Mouse (Mus musculus): ENCODE results near the gene Polh. TPM values are rescaled to one million over a fixed set of nuclear protein-coding genes. Genes with fewer than 3 reads are reported as not detected.

The Polh gene
- polyA plus RNA-seq, 1 experiment from 2014 or later: 6.6 TPM

GRCm38 (mm10) chr17:46242993-46243392 is 40.5 kb upstream of the Polh start:
- TF ChIP-seq CTCF (IDR thresholded peaks at IDR 0.05) (no peak), EP300 (IDR thresholded peaks at IDR 0.05) (peak; percentile 88)
- Histone ChIP-seq H3K4me2 (replicated peaks; ENCODE audit: low read depth, low read length) (no peak overlapping the region), H3K9ac (replicated peaks; ENCODE audit: low read depth) (no peak overlapping the region), H3K27ac (ENCODE audit: low read length) (peak overlapping the region; percentile 81), H3K4me1 (ENCODE audit: insufficient read depth, low read depth, low read length) (peaks cover 7% of the 10 kb centered on the region; the same call in 1 of the 2 replicates), H3K4me3 (ENCODE audit: low read depth, low read length) (no peak overlapping the region), H3K9me3 (ENCODE audit: low read length) (no peaks in the 10 kb centered on the region), H3K36me3 (ENCODE audit: insufficient read depth, low read length) (peaks cover 15% of the 10 kb centered on the region; the same call in 1 of the 2 replicates), H3K27me3 (replicated peaks; ENCODE audit: insufficient read depth, low read length) (no peaks in the 10 kb centered on the region)
- peak; percentile 90 for DNase-seq (ENCODE audit: low spot score)
- ATAC-seq: peak; percentile 81
- WGBS: 55% methylated on average over 4 of the region's 4 CpGs

GRCm38 (mm10) chr17:46242274-46242673 is 39.8 kb upstream of the Polh start:
- ATAC-seq (peak; percentile 35), DNase-seq (ENCODE audit: low spot score) (no peak)
- Histone ChIP-seq H3K27ac (ENCODE audit: low read length) (peak overlapping the region; percentile 81), H3K4me1 (ENCODE audit: insufficient read depth, low read depth, low read length) (peaks cover 6% of the 10 kb centered on the region; the same call in 1 of the 2 replicates), H3K27me3 (replicated peaks; ENCODE audit: insufficient read depth, low read length) (no peaks in the 10 kb centered on the region), H3K4me3 (ENCODE audit: low read depth, low read length) (no peak overlapping the region), H3K36me3 (ENCODE audit: insufficient read depth, low read length) (peaks cover 18% of the 10 kb centered on the region), H3K4me2 (replicated peaks; ENCODE audit: low read depth, low read length) (0 out of 2 replicates have a peak overlapping the region, but pooled peaks have one; percentile 17), H3K9ac (replicated peaks; ENCODE audit: low read depth) (no peak overlapping the region), H3K9me3 (ENCODE audit: low read length) (no peaks in the 10 kb centered on the region)
- no peak for TF ChIP-seq CTCF (IDR thresholded peaks at IDR 0.05)
- TF ChIP-seq EP300 (IDR thresholded peaks at IDR 0.05): no peak
- WGBS: 59% methylated on average over 13 of the region's 13 CpGs

- ATAC-seq (peak; percentile 16; the same call in 1 of the 2 replicates), DNase-seq (ENCODE audit: low spot score) (peak; percentile 50)
- no peak overlapping the region for H3K9ac ChIP-seq (replicated peaks; ENCODE audit: low read depth)
- H3K9me3 ChIP-seq (ENCODE audit: low read length): no peaks in the 10 kb centered on the region
- H3K36me3 ChIP-seq (ENCODE audit: insufficient read depth, low read length): peaks cover 21% of the 10 kb centered on the region
- peak overlapping the region; percentile 47; the same call in 1 of the 2 replicates for H3K27ac ChIP-seq (ENCODE audit: low read length)
- no peak overlapping the region for H3K4me3 ChIP-seq (ENCODE audit: low read depth, low read length)
- H3K4me2 ChIP-seq (replicated peaks; ENCODE audit: low read depth, low read length): 0 out of 2 replicates have a peak overlapping the region, but pooled peaks have one; percentile 3
- H3K4me1 ChIP-seq (ENCODE audit: insufficient read depth, low read depth, low read length): peaks cover 2% of the 10 kb centered on the region; the same call in 1 of the 2 replicates
- 54% methylated on average over 11 of the region's 11 CpGs for WGBS
- H3K27me3 ChIP-seq (replicated peaks; ENCODE audit: insufficient read depth, low read length): no peaks in the 10 kb centered on the region
- TF ChIP-seq EP300 (IDR thresholded peaks at IDR 0.05) (no peak), CTCF (IDR thresholded peaks at IDR 0.05) (no peak)
Observed at GRCm38 (mm10) chr17:46241471-46241870, 39.0 kb upstream of the Polh start.

DNA sequence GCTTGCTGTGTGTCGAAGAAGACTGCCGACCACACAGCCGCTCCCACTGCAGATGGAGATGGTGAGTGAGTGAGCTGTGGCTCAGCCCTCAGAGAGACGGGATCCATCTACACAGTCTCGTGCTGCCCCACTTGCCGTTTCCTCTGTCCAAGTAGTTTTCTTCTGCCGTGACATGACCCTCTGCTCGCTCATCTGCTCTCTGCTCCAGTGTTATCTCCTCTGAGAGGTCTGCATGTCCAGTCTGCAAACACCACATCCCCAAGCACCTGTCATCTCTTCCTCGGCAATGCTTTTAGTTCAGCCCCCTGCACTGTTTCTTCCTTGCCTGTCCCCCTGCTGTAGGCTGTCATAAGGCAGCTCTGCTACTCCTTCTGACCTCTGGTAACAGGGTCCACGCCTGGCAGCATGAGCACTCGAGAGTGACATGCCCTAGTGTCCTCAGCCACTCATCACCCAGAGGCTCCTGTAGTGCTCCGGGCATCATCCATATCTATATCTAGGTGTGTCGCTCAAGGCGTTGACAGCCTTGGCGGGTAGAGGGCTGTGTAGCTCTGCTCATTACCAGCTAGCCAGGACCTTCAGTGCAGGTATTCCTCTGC is 37.2 kb upstream of the Polh start:
- H3K36me3 ChIP-seq (ENCODE audit: insufficient read depth, low read length): peaks cover 23% of the 10 kb centered on the region
- H3K27me3 ChIP-seq (replicated peaks; ENCODE audit: insufficient read depth, low read length): no peaks in the 10 kb centered on the region
- H3K9ac ChIP-seq (replicated peaks; ENCODE audit: low read depth): no peak overlapping the region
- ATAC-seq (no peak), DNase-seq (ENCODE audit: low spot score) (no peak)
- peaks cover under 1% of the 10 kb centered on the region; the same call in 1 of the 2 replicates for H3K4me1 ChIP-seq (ENCODE audit: insufficient read depth, low read depth, low read length)
- TF ChIP-seq EP300 (IDR thresholded peaks at IDR 0.05): no peak
- no peak for TF ChIP-seq CTCF (IDR thresholded peaks at IDR 0.05)
- no peaks in the 10 kb centered on the region for H3K9me3 ChIP-seq (ENCODE audit: low read length)
- no peak overlapping the region for H3K4me3 ChIP-seq (ENCODE audit: low read depth, low read length)
- H3K4me2 ChIP-seq (replicated peaks; ENCODE audit: low read depth, low read length): no peak overlapping the region
- WGBS: 81% methylated on average over 14 of the region's 15 CpGs
- no peak overlapping the region for H3K27ac ChIP-seq (ENCODE audit: low read length)

GRCm38 (mm10) chr17:46237480-46237879 is 35.0 kb upstream of the Polh start:
- peaks cover 23% of the 10 kb centered on the region for H3K36me3 ChIP-seq (ENCODE audit: insufficient read depth, low read length)
- no peak overlapping the region for H3K4me3 ChIP-seq (ENCODE audit: low read depth, low read length)
- TF ChIP-seq CTCF (IDR thresholded peaks at IDR 0.05) (no peak), EP300 (IDR thresholded peaks at IDR 0.05) (no peak)
- H3K9me3 ChIP-seq (ENCODE audit: low read length): no peaks in the 10 kb centered on the region
- no peak overlapping the region for H3K27ac ChIP-seq (ENCODE audit: low read length)
- H3K4me1 ChIP-seq (ENCODE audit: insufficient read depth, low read depth, low read length): no peaks in the 10 kb centered on the region
- H3K27me3 ChIP-seq (replicated peaks; ENCODE audit: insufficient read depth, low read length): no peaks in the 10 kb centered on the region
- H3K4me2 ChIP-seq (replicated peaks; ENCODE audit: low read depth, low read length): no peak overlapping the region
- no peak overlapping the region for H3K9ac ChIP-seq (replicated peaks; ENCODE audit: low read depth)
- DNase-seq (ENCODE audit: low spot score) (no peak), ATAC-seq (no peak)
- WGBS: 75% methylated on average over 5 of the region's 5 CpGs

- Histone ChIP-seq H3K27ac (ENCODE audit: low read length) (no peak overlapping the region), H3K4me2 (replicated peaks; ENCODE audit: low read depth, low read length) (no peak overlapping the region), H3K4me3 (ENCODE audit: low read depth, low read length) (no peak overlapping the region), H3K9me3 (ENCODE audit: low read length) (no peaks in the 10 kb centered on the region), H3K4me1 (ENCODE audit: insufficient read depth, low read depth, low read length) (no peaks in the 10 kb centered on the region), H3K36me3 (ENCODE audit: insufficient read depth, low read length) (peaks cover 23% of the 10 kb centered on the region), H3K27me3 (replicated peaks; ENCODE audit: insufficient read depth, low read length) (no peaks in the 10 kb centered on the region), H3K9ac (replicated peaks; ENCODE audit: low read depth) (no peak overlapping the region)
- TF ChIP-seq CTCF (IDR thresholded peaks at IDR 0.05) (no peak), EP300 (IDR thresholded peaks at IDR 0.05) (no peak)
- DNase-seq (ENCODE audit: low spot score) (no peak), ATAC-seq (no peak)
- WGBS: 94% methylated on average over 6 of the region's 6 CpGs
Observed at GRCm38 (mm10) chr17:46237079-46237478, 34.6 kb upstream of the Polh start.
